Mouse (Mus musculus): Measurements from ENCODE around the gene AU015836.

- no peak for TF ChIP-seq POLR2A (IDR thresholded peaks at IDR 0.05; ENCODE audit: control insufficient read depth, extremely low read depth, insufficient read depth, low read length, poor library complexity)
- TF ChIP-seq CTCF (IDR thresholded peaks at IDR 0.05; ENCODE audit: borderline replicate concordance, control insufficient read depth, extremely low read depth, insufficient read depth, low read length, poor library complexity) = no peak
These were observed 13.7 kb downstream of the AU015836 start for GRCm38 (mm10) chrX:93982193-93982592.

Data from thymus, adult 2 months (tissue).